Mouse (Mus musculus) MEL (cell line): Measurements from ENCODE around the gene Zfp609. TPM values are rescaled to one million over a fixed set of nuclear protein-coding genes. Genes with fewer than 3 reads are reported as not detected.

Source experiments
- DNase-seq: peaks from one replicate; pipeline ENCODE4 v3.0.0; 2011; ENCODE audit warnings: low read depth, low spot score
- H3K27ac ChIP-seq: 2 replicates; pipeline ENCODE4 v1.5.1; 2012; ENCODE audit warnings: low read depth, mild to moderate bottlenecking, control low read depth, low read length, moderate library complexity; ENCODE audit not compliant: control insufficient read depth
- H3K27me3 ChIP-seq, 2 experiments: fragments of 150-350 bp in 1 of 2; sonication (generic) in 1 of 2; 2 replicates each; pipeline ENCODE4 v1.6.1; 2012; ENCODE audit warnings: low read length in 2 of 2, mild to moderate bottlenecking in 2 of 2, improper control_type of control experiment in 1 of 2, moderate library complexity in 1 of 2; ENCODE audit not compliant: insufficient read depth in 2 of 2, control insufficient read depth in 1 of 2
- H3K36me3 ChIP-seq, 2 experiments: 2 replicates each; pipeline ENCODE4 v1.6.1; 2012 to 2014; ENCODE audit warnings: low read length in 2 of 2, improper control_type of control experiment in 1 of 2, inconsistent platforms in 1 of 2, mild to moderate bottlenecking in 1 of 2; ENCODE audit not compliant: insufficient read depth in 2 of 2, control insufficient read depth in 1 of 2
- H3K4me1 ChIP-seq, 2 experiments: fragments of 150-350 bp in 1 of 2; sonication (generic) in 1 of 2; 2 replicates each; pipeline ENCODE4 v1.6.1; 2012; ENCODE audit warnings: low read length in 2 of 2, improper control_type of control experiment in 1 of 2, mild to moderate bottlenecking in 1 of 2; ENCODE audit not compliant: insufficient read depth in 2 of 2, control insufficient read depth in 1 of 2
- H3K4me3 ChIP-seq, 2 experiments: fragments of 150-350 bp in 1 of 2; sonication (generic) in 1 of 2; 2 replicates each; pipeline ENCODE4 v1.5.1; 2012; ENCODE audit warnings: low read depth in 2 of 2, low read length in 2 of 2, mild to moderate bottlenecking in 2 of 2, moderate library complexity in 2 of 2, control low read depth in 1 of 2, improper control_type of control experiment in 1 of 2; ENCODE audit not compliant: control insufficient read depth in 1 of 2, insufficient read depth in 1 of 2
- H3K79me2 ChIP-seq: 2 replicates; pipeline ENCODE4 v1.6.1; 2012; ENCODE audit warnings: mild to moderate bottlenecking, low read length, moderate library complexity; ENCODE audit not compliant: control insufficient read depth, poor library complexity, insufficient read depth
- H3K9ac ChIP-seq: 2 replicates; pipeline ENCODE4 v1.6.1; 2012; ENCODE audit warnings: low read depth, mild to moderate bottlenecking, control low read depth, low read length, moderate library complexity; ENCODE audit not compliant: control insufficient read depth, poor library complexity, severe bottlenecking
- H3K9me3 ChIP-seq: fragments of 150-350 bp; sonication (generic); replicated peaks from 2 replicates; pipeline ENCODE4 v1.6.1; 2012; ENCODE audit warnings: mild to moderate bottlenecking, low read length, improper control_type of control experiment, moderate library complexity; ENCODE audit not compliant: insufficient read depth
- CHD1 ChIP-seq: IDR thresholded peaks from 2 replicates; pipeline ENCODE4 v1.6.1; 2012; ENCODE audit warnings: low read depth, mild to moderate bottlenecking, inconsistent platforms, low read length, improper control_type of control experiment
- CTCF ChIP-seq, 3 experiments: IDR thresholded peaks in 2 of 3; conservative IDR thresholded peaks in 1 of 3; 2 replicates each; pipeline ENCODE4 v1.5.1; 2011 to 2012; ENCODE audit warnings: low read length in 3 of 3, low read depth in 2 of 3, mild to moderate bottlenecking in 2 of 3, improper control_type of control experiment in 1 of 3, inconsistent platforms in 1 of 3, mixed read lengths in 1 of 3, moderate library complexity in 1 of 3; ENCODE audit not compliant: control insufficient read depth in 1 of 3, insufficient read depth in 1 of 3, poor library complexity in 1 of 3, severe bottlenecking in 1 of 3
- E2F4 ChIP-seq: IDR thresholded peaks from 2 replicates; pipeline ENCODE4 v1.6.1; 2011; ENCODE audit warnings: low read depth, low read length, improper control_type of control experiment, borderline replicate concordance
- EP300 ChIP-seq, 2 experiments: IDR thresholded peaks; 2 replicates each; pipeline ENCODE4 v1.6.1; 2011; ENCODE audit warnings: improper control_type of control experiment in 2 of 2, low read length in 2 of 2, low read depth in 1 of 2, mild to moderate bottlenecking in 1 of 2
- ETS1 ChIP-seq: IDR thresholded peaks from 2 replicates; pipeline ENCODE4 v1.6.1; 2012; ENCODE audit warnings: low read depth, mild to moderate bottlenecking, inconsistent platforms, low read length, improper control_type of control experiment, moderate library complexity
- GABPA ChIP-seq: IDR thresholded peaks from 2 replicates; pipeline ENCODE4 v1.6.1; 2012; ENCODE audit warnings: low read depth, mild to moderate bottlenecking, inconsistent platforms, low read length, improper control_type of control experiment, moderate library complexity
- GATA1 ChIP-seq: IDR thresholded peaks from 2 replicates; pipeline ENCODE4 v1.6.1; 2011; ENCODE audit warnings: low read depth, low read length, improper control_type of control experiment
- HCFC1 ChIP-seq: IDR thresholded peaks from 2 replicates; pipeline ENCODE4 v1.6.1; 2012; ENCODE audit warnings: low read depth, mild to moderate bottlenecking, inconsistent platforms, low read length, improper control_type of control experiment, moderate library complexity
- JUND ChIP-seq: IDR thresholded peaks from 2 replicates; pipeline ENCODE4 v1.6.1; 2011; ENCODE audit warnings: low read depth, mild to moderate bottlenecking, improper control_type of control experiment, low read length
- KAT2A ChIP-seq: conservative IDR thresholded peaks from 2 replicates; pipeline ENCODE4 v1.6.1; 2012; ENCODE audit warnings: low read depth, low read length, improper control_type of control experiment, inconsistent platforms
- MAX ChIP-seq: IDR thresholded peaks from 2 replicates; pipeline ENCODE4 v1.6.1; 2011; ENCODE audit warnings: low read length, improper control_type of control experiment
- MEF2A ChIP-seq: IDR thresholded peaks from 2 replicates; pipeline ENCODE4 v1.6.1; 2014; ENCODE audit warnings: low read depth, mild to moderate bottlenecking, inconsistent platforms, low read length, improper control_type of control experiment; ENCODE audit not compliant: poor library complexity, insufficient replicate concordance, severe bottlenecking; ENCODE audit errors: extremely low read depth
- MYB ChIP-seq: IDR thresholded peaks from 2 replicates; pipeline ENCODE4 v1.6.1; 2011; ENCODE audit warnings: mild to moderate bottlenecking, low read depth, low read length, improper control_type of control experiment
- NELFE ChIP-seq: IDR thresholded peaks from 2 replicates; pipeline ENCODE4 v1.6.1; 2011; ENCODE audit warnings: low read depth, low read length, improper control_type of control experiment
- POLR2AphosphoS2 ChIP-seq: IDR thresholded peaks from 2 replicates; pipeline ENCODE4 v1.6.1; 2011; ENCODE audit warnings: low read length, improper control_type of control experiment
- RCOR1 ChIP-seq: IDR thresholded peaks from 2 replicates; pipeline ENCODE4 v1.6.1; 2012; ENCODE audit warnings: low read depth, mild to moderate bottlenecking, inconsistent platforms, low read length, improper control_type of control experiment
- SIN3A ChIP-seq: IDR thresholded peaks from 2 replicates; pipeline ENCODE4 v1.6.1; 2012; ENCODE audit warnings: low read length, improper control_type of control experiment, inconsistent platforms
- SMC3 ChIP-seq: IDR thresholded peaks from 2 replicates; pipeline ENCODE4 v1.6.1; 2011; ENCODE audit warnings: low read depth, low read length, improper control_type of control experiment
- TCF12 ChIP-seq: IDR thresholded peaks from 2 replicates; pipeline ENCODE4 v1.6.1; 2014; ENCODE audit warnings: low read depth, mild to moderate bottlenecking, inconsistent platforms, low read length, improper control_type of control experiment, moderate library complexity
- UBTF ChIP-seq: IDR thresholded peaks from 2 replicates; pipeline ENCODE4 v1.6.1; 2012; ENCODE audit warnings: low read depth, mild to moderate bottlenecking, inconsistent platforms, low read length, improper control_type of control experiment, moderate library complexity, borderline replicate concordance; ENCODE audit not compliant: insufficient read depth
- ZKSCAN1 ChIP-seq: IDR thresholded peaks from 2 replicates; pipeline ENCODE4 v1.6.1; 2012; ENCODE audit warnings: low read depth, mild to moderate bottlenecking, inconsistent platforms, low read length, improper control_type of control experiment, moderate library complexity
- polyA plus RNA-seq, 2 experiments: library from polyadenylated mRNA; stranded (reverse) in 1 of 2; unstranded in 1 of 2; fragments of >175 nt in 1 of 2; fragments of >200 nt in 1 of 2; gene quantifications; 2 replicates each; pipeline versions ENCODE4 v1.2.1 to v1.2.4; 2012; ENCODE audit warnings: low replicate concordance in 2 of 2, low read depth in 1 of 2; ENCODE audit not compliant: insufficient read length in 2 of 2, insufficient read depth in 1 of 2, missing spikeins in 1 of 2
- total RNA-seq: library from RNA; depleted of rRNA; stranded (reverse); fragments of 300-350 nt; gene quantifications from 2 replicates; pipeline ENCODE4 v1.2.3, GENCODE M21; 2012

Gene Zfp609
- total and polyA plus RNA-seq, 3 experiments, result 2.9 to 26.5 TPM; not detected in 1

GRCm38 (mm10) chr9:65812841-65813240 lies 14.5 kb downstream of the Zfp609 start:
- Histone ChIP-seq H3K27ac (no peak overlapping the region), H3K36me3 (peaks cover 0 to 22% of the 10 kb centered on the region in 2 experiments; a peak in 3 of 4 replicates), H3K4me1 (peaks cover 12 to 13% of the 10 kb centered on the region in 2 experiments), H3K4me3 (no peak overlapping the region), H3K9ac (no peak overlapping the region), H3K79me2 (peaks cover 20% of the 10 kb centered on the region), H3K9me3 (no peaks in the 10 kb centered on the region), H3K27me3 (no peaks in the 10 kb centered on the region)
- TF ChIP-seq GABPA (no peak), TCF12 (no peak), ETS1 (no peak), MAX (no peak), POLR2AphosphoS2 (no peak), SMC3 (no peak), KAT2A (no peak), MEF2A (no peak), CTCF (IDR thresholded peaks at IDR 0.05 in 2 of 3, conservative IDR thresholded peaks at IDR 0.05 in 1 of 3; ENCODE audit: control insufficient read depth in 1 of 3, insufficient read depth in 1 of 3, low read depth in 2 of 3, low read length in 3 of 3, poor library complexity in 1 of 3, severe bottlenecking in 1 of 3) (no peak), CHD1 (no peak), E2F4 (no peak), HCFC1 (no peak), UBTF (no peak)
- no peak for DNase-seq

DNA sequence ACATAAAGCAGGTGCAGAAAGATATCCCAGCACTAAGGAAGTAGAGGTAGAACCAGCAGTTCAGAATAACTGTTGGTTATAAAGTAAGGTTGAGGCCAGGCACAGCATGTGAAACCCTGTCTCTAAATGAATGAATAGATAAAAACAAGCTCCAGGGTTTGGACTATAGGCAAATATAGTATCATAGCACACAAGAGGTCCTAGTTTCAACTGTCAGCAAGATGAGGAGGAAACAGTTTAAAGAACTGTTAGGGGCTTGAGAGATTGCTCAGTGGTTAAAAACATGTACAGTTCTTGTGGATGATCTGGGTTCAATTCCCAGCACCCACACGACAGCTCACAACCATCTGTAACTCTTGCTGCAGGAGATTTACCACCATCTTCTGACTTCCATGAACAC lies 15.6 kb downstream of the Zfp609 start:
- H3K27ac ChIP-seq, result no peak overlapping the region
- DNase-seq, result peak; percentile 43
- H3K9me3 ChIP-seq, result no peaks in the 10 kb centered on the region
- no peaks in the 10 kb centered on the region for H3K27me3 ChIP-seq
- peaks cover 17% of the 10 kb centered on the region for H3K79me2 ChIP-seq
- H3K4me3 ChIP-seq, result no peak overlapping the region
- H3K4me1 ChIP-seq, result peaks cover 12 to 13% of the 10 kb centered on the region in 2 experiments
- H3K9ac ChIP-seq, result no peak overlapping the region
- TF ChIP-seq GATA1, result no peak
- TF ChIP-seq MYB, result peak; percentile 80
- TF ChIP-seq EP300 (IDR thresholded peaks at IDR 0.05; ENCODE audit: low read depth in 1 of 2, low read length in 2 of 2), result peak; percentile 46 to 69; a peak in 3 of 4 replicates
- TF ChIP-seq, all 39 proteins: peak for 2
- peaks cover 0 to 22% of the 10 kb centered on the region in 2 experiments; a peak in 3 of 4 replicates for H3K36me3 ChIP-seq

DNA sequence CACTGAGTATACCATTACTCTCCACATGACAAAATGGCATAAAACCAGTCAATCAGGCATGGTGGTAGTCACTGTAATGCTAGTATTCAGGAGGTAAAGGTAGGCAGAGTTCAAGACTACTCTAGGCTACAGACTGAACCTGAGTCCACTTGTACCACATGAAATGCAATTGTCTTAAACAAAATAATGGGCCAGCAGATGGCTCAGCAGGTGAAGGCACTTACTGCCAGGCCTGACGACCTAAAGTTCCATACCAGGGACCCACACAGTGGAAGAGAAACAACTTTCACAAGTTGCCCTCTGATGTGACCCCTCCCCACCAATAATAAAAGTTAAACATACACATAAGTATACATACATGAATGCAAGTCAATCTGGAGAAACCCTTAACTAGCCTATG lies 19.5 kb downstream of the Zfp609 start:
- Histone ChIP-seq H3K27me3 (no peaks in the 10 kb centered on the region), H3K4me1 (peaks cover 12 to 17% of the 10 kb centered on the region in 2 experiments), H3K9me3 (no peaks in the 10 kb centered on the region), H3K4me3 (no peak overlapping the region), H3K36me3 (peaks cover 0 to 16% of the 10 kb centered on the region in 2 experiments), H3K9ac (no peak overlapping the region), H3K27ac (no peak overlapping the region), H3K79me2 (peaks cover 12% of the 10 kb centered on the region)
- TF ChIP-seq MYB, result no peak
- no peak for TF ChIP-seq SIN3A
- TF ChIP-seq NELFE, result no peak
- no peak for TF ChIP-seq HCFC1
- no peak for TF ChIP-seq SMC3
- TF ChIP-seq RCOR1, result no peak
- no peak for TF ChIP-seq ZKSCAN1
- no peak for TF ChIP-seq MEF2A
- TF ChIP-seq JUND, result no peak
- no peak for DNase-seq
